Mouse (Mus musculus): ENCODE results near the gene Ess2.

DNA sequence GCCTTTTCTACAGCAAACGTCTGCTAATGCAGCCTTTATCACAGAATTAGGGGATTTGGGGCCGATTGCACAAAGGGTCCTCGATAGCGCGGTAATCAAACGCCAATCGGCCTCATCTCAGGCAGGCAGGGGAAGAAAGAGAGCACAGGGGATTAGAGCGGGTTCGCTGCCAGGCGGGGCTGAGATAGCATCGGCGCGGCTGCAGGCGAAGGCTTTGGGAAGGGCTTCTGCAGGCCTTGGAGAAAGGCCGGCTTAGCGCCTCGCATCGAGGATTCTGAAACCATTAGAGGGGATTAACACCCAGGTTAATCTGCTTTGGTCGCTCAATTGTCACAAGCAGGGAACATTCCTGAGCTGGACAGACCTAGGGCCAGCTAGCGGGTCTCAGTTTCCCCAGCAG, 9.4 kb upstream of the Ess2 start:
- TF ChIP-seq CTCF (conservative IDR thresholded peaks at IDR 0.05; ENCODE audit: insufficient read depth, insufficient read length, low read depth, low read length) (no peak), POLR2A (IDR thresholded peaks at IDR 0.05; ENCODE audit: low read depth, low read length) (no peak)

All from kidney, adult 2 months (tissue).